Mouse (Mus musculus): ENCODE results near the gene Arpc1a. TPM values are rescaled to one million over a fixed set of nuclear protein-coding genes. Genes with fewer than 3 reads are reported as not detected.
"Not testable (repeated sequence)": the region's sequence is repeated elsewhere in the genome, so short reads cannot be mapped to it uniquely, and the experiment has no call there.

Arpc1a gene
- polyA plus RNA-seq, 1 experiment from 2014 or later, result 147 TPM

- 0 out of 2 replicates have a peak, but pooled peaks cover 5% of the 10 kb centered on the region for H3K36me3 ChIP-seq
- WGBS, result 84% methylated on average over 10 of the region's 10 CpGs
- H3K4me2 ChIP-seq, result no peak overlapping the region
- no peaks in the 10 kb centered on the region for H3K9me3 ChIP-seq
- H3K27me3 ChIP-seq, result no peaks in the 10 kb centered on the region
- ATAC-seq (ENCODE audit: insufficient number of reproducible peaks, low FRiP score, low TSS enrichment, low read depth), result no peak
- peaks cover 10% of the 10 kb centered on the region for H3K4me1 ChIP-seq
- no peak overlapping the region for H3K4me3 ChIP-seq
- no peak overlapping the region for H3K9ac ChIP-seq
- H3K27ac ChIP-seq, result no peak overlapping the region
Measured at GRCm38 (mm10) chr5:145081866-145082613, 1.6 kb upstream of the Arpc1a start.

- not testable (repeated sequence) for ATAC-seq (ENCODE audit: insufficient number of reproducible peaks, low FRiP score, low TSS enrichment, low read depth); H3K27me3 ChIP-seq; H3K9me3 ChIP-seq; H3K9ac ChIP-seq; H3K36me3 ChIP-seq
- Histone ChIP-seq H3K4me2 (peak overlapping the region; percentile 56), H3K4me3 (peak overlapping the region; percentile 86), H3K27ac (peak overlapping the region; percentile 84), H3K4me1 (peaks cover 10% of the 10 kb centered on the region)
- 49% methylated on average over 6 of the region's 6 CpGs for WGBS
Measured at GRCm38 (mm10) chr5:145083201-145083600, 429 bp upstream of the Arpc1a start.

GRCm38 (mm10) chr5:145084822-145085221 lies 1.2 kb downstream of the Arpc1a start:
- Histone ChIP-seq H3K4me1 (peaks cover 10% of the 10 kb centered on the region), H3K36me3 (0 out of 2 replicates have a peak, but pooled peaks cover 8% of the 10 kb centered on the region), H3K4me2 (peak overlapping the region; percentile 56), H3K27ac (no peak overlapping the region), H3K4me3 (peak overlapping the region; percentile 86), H3K9me3 (no peaks in the 10 kb centered on the region), H3K9ac (peak overlapping the region; percentile 98; the same call in 1 of the 2 replicates), H3K27me3 (no peaks in the 10 kb centered on the region)
- WGBS, result 67% methylated on average over 2 of the region's 2 CpGs
- no peak for ATAC-seq (ENCODE audit: insufficient number of reproducible peaks, low FRiP score, low TSS enrichment, low read depth)

GRCm38 (mm10) chr5:145088186-145088585 lies 4.6 kb downstream of the Arpc1a start:
- Histone ChIP-seq H3K9ac (no peak overlapping the region), H3K4me1 (peaks cover 10% of the 10 kb centered on the region), H3K27me3 (no peaks in the 10 kb centered on the region), H3K4me3 (no peak overlapping the region), H3K36me3 (peaks cover 29% of the 10 kb centered on the region), H3K9me3 (no peaks in the 10 kb centered on the region), H3K4me2 (no peak overlapping the region), H3K27ac (no peak overlapping the region)
- WGBS, result 95% methylated on average over 2 of the region's 2 CpGs
- ATAC-seq (ENCODE audit: insufficient number of reproducible peaks, low FRiP score, low TSS enrichment, low read depth), result no peak

- Histone ChIP-seq H3K4me2 (no peak overlapping the region), H3K9me3 (no peaks in the 10 kb centered on the region), H3K27me3 (no peaks in the 10 kb centered on the region), H3K27ac (no peak overlapping the region), H3K4me3 (no peak overlapping the region), H3K36me3 (peaks cover 45% of the 10 kb centered on the region), H3K4me1 (peaks cover 4% of the 10 kb centered on the region), H3K9ac (no peak overlapping the region)
- WGBS, result 88% methylated on average over 3 of the region's 3 CpGs
- no peak for ATAC-seq (ENCODE audit: insufficient number of reproducible peaks, low FRiP score, low TSS enrichment, low read depth)
Measured at GRCm38 (mm10) chr5:145089878-145090277, 6.2 kb downstream of the Arpc1a start.

GRCm38 (mm10) chr5:145096195-145096594 lies 12.6 kb downstream of the Arpc1a start:
- ATAC-seq (ENCODE audit: insufficient number of reproducible peaks, low FRiP score, low TSS enrichment, low read depth), result no peak
- no peak overlapping the region for H3K9ac ChIP-seq
- H3K4me1 ChIP-seq, result no peaks in the 10 kb centered on the region
- WGBS, result 91% methylated on average over 4 of the region's 4 CpGs
- H3K36me3 ChIP-seq, result peaks cover 94% of the 10 kb centered on the region
- H3K4me2 ChIP-seq, result no peak overlapping the region
- H3K27ac ChIP-seq, result no peak overlapping the region
- H3K9me3 ChIP-seq, result no peaks in the 10 kb centered on the region
- no peaks in the 10 kb centered on the region for H3K27me3 ChIP-seq
- H3K4me3 ChIP-seq, result no peak overlapping the region

- no peak overlapping the region for H3K4me3 ChIP-seq
- H3K27me3 ChIP-seq, result no peaks in the 10 kb centered on the region
- H3K27ac ChIP-seq, result no peak overlapping the region
- H3K4me2 ChIP-seq, result no peak overlapping the region
- no peaks in the 10 kb centered on the region for H3K9me3 ChIP-seq
- ATAC-seq (ENCODE audit: insufficient number of reproducible peaks, low FRiP score, low TSS enrichment, low read depth), result no peak
- 92% methylated on average over 10 of the region's 10 CpGs for WGBS
- H3K9ac ChIP-seq, result no peak overlapping the region
- H3K36me3 ChIP-seq, result peaks cover 93% of the 10 kb centered on the region
- no peaks in the 10 kb centered on the region for H3K4me1 ChIP-seq
Measured at GRCm38 (mm10) chr5:145098340-145098821, 14.8 kb downstream of the Arpc1a start.

- H3K36me3 ChIP-seq, result peaks cover 94% of the 10 kb centered on the region
- H3K9ac ChIP-seq, result no peak overlapping the region
- H3K27ac ChIP-seq, result no peak overlapping the region
- H3K4me3 ChIP-seq, result no peak overlapping the region
- no peaks in the 10 kb centered on the region for H3K27me3 ChIP-seq
- ATAC-seq (ENCODE audit: insufficient number of reproducible peaks, low FRiP score, low TSS enrichment, low read depth), result no peak
- H3K4me1 ChIP-seq, result no peaks in the 10 kb centered on the region
- no peaks in the 10 kb centered on the region for H3K9me3 ChIP-seq
- WGBS, result 94% methylated on average over 9 of the region's 9 CpGs
- no peak overlapping the region for H3K4me2 ChIP-seq
Measured at GRCm38 (mm10) chr5:145100960-145101359, 17.3 kb downstream of the Arpc1a start.

GRCm38 (mm10) chr5:145101451-145101850 lies 17.8 kb downstream of the Arpc1a start:
- H3K4me1 ChIP-seq; H3K4me3 ChIP-seq; ATAC-seq (ENCODE audit: insufficient number of reproducible peaks, low FRiP score, low TSS enrichment, low read depth); H3K9me3 ChIP-seq; H3K27ac ChIP-seq; H3K4me2 ChIP-seq; H3K27me3 ChIP-seq; H3K9ac ChIP-seq: not testable (repeated sequence)
- peaks cover 94% of the 10 kb centered on the region for H3K36me3 ChIP-seq
- WGBS, result 98% methylated on average over 11 of the region's 11 CpGs

- H3K36me3 ChIP-seq, result peaks cover 93% of the 10 kb centered on the region
- H3K9me3 ChIP-seq, result no peaks in the 10 kb centered on the region
- no peaks in the 10 kb centered on the region for H3K4me1 ChIP-seq
- H3K27me3 ChIP-seq, result no peaks in the 10 kb centered on the region
- no peak for ATAC-seq (ENCODE audit: insufficient number of reproducible peaks, low FRiP score, low TSS enrichment, low read depth)
- no peak overlapping the region for H3K27ac ChIP-seq
- no peak overlapping the region for H3K4me3 ChIP-seq
- H3K4me2 ChIP-seq, result no peak overlapping the region
- WGBS, result 81% methylated on average over 4 of the region's 4 CpGs
- H3K9ac ChIP-seq, result no peak overlapping the region
Measured at GRCm38 (mm10) chr5:145102706-145103105, 19.1 kb downstream of the Arpc1a start.

- whole genome bisulfite sequencing, result 89% methylated on average over 9 of the region's 9 CpGs
- H3K27ac ChIP-seq, result no peak overlapping the region
- no peaks in the 10 kb centered on the region for H3K27me3 ChIP-seq
- no peak overlapping the region for H3K9ac ChIP-seq
- H3K4me2 ChIP-seq, result no peak overlapping the region
- ATAC-seq (ENCODE audit: insufficient number of reproducible peaks, low FRiP score, low TSS enrichment, low read depth), result no peak
- H3K9me3 ChIP-seq, result no peaks in the 10 kb centered on the region
- no peak overlapping the region for H3K4me3 ChIP-seq
- H3K36me3 ChIP-seq, result peaks cover 92% of the 10 kb centered on the region
- H3K4me1 ChIP-seq, result no peaks in the 10 kb centered on the region
Measured at GRCm38 (mm10) chr5:145104328-145104727, 20.7 kb downstream of the Arpc1a start.

GRCm38 (mm10) chr5:145105694-145106275 lies 22.2 kb downstream of the Arpc1a start:
- H3K4me2 ChIP-seq, result no peak overlapping the region
- H3K4me3 ChIP-seq, result no peak overlapping the region
- no peaks in the 10 kb centered on the region for H3K4me1 ChIP-seq
- peaks cover 93% of the 10 kb centered on the region for H3K36me3 ChIP-seq
- ATAC-seq (ENCODE audit: insufficient number of reproducible peaks, low FRiP score, low TSS enrichment, low read depth), result no peak
- no peak overlapping the region for H3K9ac ChIP-seq
- no peaks in the 10 kb centered on the region for H3K27me3 ChIP-seq
- H3K27ac ChIP-seq, result no peak overlapping the region
- 87% methylated on average over 9 of the region's 9 CpGs for WGBS
- H3K9me3 ChIP-seq, result no peaks in the 10 kb centered on the region

All from limb, embryonic 15.5 days (tissue).